Mouse (Mus musculus) embryo, embryonic 11.5 days (tissue): Measurements from ENCODE around the gene Stat2.
"Not testable (repeated sequence)": the region's sequence is repeated elsewhere in the genome, so short reads cannot be mapped to it uniquely, and the experiment has no call there.

ENCODE experiments used
- DNase-seq: peaks from one replicate; pipeline ENCODE4 v3.0.0-alpha.2; 2012; ENCODE audit warnings: low read depth, low spot score

Stat2 gene

DNA sequence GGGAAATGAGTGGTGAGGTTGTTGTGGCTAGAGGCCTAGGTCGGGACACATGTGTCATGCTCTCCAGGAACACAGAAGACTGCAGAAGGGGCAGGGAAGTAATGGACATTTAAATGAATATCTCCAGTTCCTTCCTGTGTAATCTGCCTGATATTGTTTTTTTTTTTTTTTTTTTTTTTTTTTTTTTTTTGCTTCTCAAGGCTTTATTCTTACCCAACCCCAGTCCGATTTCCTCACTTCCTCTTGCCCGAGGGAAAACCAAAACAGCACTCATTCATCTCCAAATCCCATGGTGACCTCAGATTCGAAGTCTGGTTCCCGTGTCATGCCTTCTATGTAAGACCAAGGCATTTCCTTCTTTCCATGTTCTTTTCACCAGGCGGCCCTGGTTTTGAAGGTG is 27.9 kb downstream of the Stat2 start:
- DNase-seq: no peak

GRCm38 (mm10) chr10:128298702-128299171 is 28.4 kb downstream of the Stat2 start, which contains the start of gene Il23a:
Gene Il23a (minus strand): TSS chr10:128298752.
- DNase-seq: no peak

DNA sequence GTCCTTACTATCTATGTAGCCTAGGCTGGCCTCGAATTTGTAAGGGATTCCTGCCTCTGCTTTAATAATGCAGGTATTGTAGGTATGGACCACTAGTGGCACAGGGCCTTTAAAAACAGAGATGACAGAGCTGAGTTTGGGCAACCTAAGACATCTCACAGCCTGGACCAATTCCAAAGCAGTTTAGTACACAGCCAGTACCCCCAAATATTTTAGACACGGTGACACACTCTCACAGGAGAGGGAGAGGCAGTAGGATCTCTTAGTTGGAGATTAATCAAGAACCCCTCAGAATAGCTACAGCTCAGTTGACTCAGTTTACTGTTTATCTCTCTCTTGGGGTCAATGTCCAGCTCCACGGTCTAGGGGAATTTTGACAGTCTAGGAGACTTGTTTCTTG is 32.0 kb downstream of the Stat2 start:
- no peak for DNase-seq

GRCm38 (mm10) chr10:128302785-128303125 is 32.4 kb downstream of the Stat2 start:
- no peak for DNase-seq

DNA sequence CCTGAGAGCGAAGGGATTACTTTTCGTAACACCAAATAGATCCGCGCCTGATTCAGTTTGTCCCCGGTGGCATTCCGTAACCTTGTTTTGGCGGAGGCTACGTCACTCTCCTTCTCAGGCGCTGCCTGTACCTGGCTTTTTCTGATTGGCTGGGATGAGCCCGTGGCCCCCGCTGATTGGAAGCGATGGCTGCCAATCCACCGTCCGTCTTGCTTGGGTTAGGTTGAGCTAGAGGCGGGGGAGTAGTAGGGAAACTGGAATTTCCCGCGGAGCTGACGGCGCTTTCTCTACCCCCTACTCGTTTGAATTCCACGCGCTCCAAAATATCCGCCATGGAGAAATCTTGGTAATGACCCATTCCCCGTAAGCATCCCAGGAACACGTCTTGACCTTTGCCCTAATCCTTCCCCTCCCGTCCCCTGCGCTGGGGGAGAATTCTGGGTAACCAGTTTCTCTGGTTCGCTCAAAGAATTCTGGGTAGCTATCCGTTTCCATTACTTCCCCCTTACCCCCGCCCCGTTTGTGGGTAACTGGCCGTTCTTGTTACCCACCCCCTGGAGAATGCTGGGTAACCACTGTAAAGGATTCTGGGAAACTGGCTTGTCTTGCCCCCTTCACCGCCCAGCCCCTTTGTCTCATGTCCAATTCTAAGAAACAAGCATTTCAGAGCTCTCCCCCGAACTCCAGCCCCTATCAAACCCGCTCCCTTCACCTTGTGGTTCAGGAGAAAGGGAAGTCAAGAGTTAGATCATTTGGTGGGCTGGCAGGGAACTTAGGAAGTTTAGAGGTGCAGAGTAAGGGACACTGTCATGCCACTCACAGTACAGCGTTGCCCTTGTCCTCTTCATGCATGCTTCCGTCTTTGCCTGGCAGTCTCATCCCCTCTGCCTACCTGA is 33.0 kb downstream of the Stat2 start, which contains the start of gene Pan2:
Pan2 (plus strand) TSS at position 210 of the 896 bp plus-strand sequence.
- peak; percentile 99 for DNase-seq

- no peak for DNase-seq
Measured at GRCm38 (mm10) chr10:128309654-128310053, 39.3 kb downstream of the Stat2 start.

DNA sequence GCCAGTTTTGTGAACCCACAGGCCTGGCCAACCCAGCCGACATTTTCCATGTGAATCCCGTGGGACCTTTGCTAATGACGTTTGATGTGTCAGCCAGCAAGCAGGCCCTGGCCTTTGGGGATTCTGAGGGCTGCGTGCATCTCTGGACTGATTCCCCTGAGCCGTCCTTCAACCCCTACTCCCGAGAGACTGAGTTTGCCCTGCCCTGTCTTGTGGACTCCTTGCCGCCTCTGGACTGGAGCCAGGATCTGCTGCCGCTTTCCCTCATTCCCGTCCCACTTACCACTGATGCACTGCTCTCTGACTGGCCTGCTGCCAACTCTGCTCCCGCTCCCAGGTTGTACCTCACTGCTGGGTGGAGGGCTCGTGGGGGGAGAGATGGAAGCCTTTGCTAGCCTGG is 39.8 kb downstream of the Stat2 start:
- DNase-seq: no peak

DNA sequence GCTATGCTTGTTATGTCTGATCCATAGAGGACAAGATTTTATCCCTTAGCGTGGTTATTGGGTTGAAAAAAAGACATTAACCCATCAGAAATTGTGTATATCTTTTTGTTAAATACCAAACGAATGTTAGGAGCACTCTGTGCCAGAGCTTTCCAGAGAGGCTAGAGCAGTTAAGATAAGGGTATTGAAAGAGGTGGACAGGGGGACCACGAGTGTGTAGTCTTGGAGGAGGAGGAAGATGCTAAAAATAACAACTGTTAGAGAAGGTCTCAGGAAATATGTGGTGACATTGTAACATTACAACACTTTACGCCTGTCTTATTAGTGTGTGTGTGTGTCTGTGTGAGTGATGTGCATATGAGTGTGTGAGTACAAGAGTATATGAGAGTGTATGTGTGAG is 40.5 kb downstream of the Stat2 start:
- no peak for DNase-seq

GRCm38 (mm10) chr10:128315578-128315977 is 45.2 kb downstream of the Stat2 start:
- no peak for DNase-seq

GRCm38 (mm10) chr10:128321641-128322040 is 51.3 kb downstream of the Stat2 start:
- no peak for DNase-seq

- DNase-seq: peak; percentile 89
Measured at GRCm38 (mm10) chr10:128322141-128323108, 52.1 kb downstream of the Stat2 start, which contains the start of gene Cnpy2. Gene Cnpy2 (plus strand): TSS chr10:128322459.

- no peak for DNase-seq
Measured at GRCm38 (mm10) chr10:128323516-128323915, 53.2 kb downstream of the Stat2 start.

GRCm38 (mm10) chr10:128326825-128327224 is 56.5 kb downstream of the Stat2 start:
- DNase-seq: no peak

- no peak for DNase-seq
Measured at GRCm38 (mm10) chr10:128327610-128328009, 57.3 kb downstream of the Stat2 start.

- not testable (repeated sequence) for DNase-seq
Measured at GRCm38 (mm10) chr10:128332358-128333249, 62.2 kb downstream of the Stat2 start.

GRCm38 (mm10) chr10:128335582-128335981 is 65.2 kb downstream of the Stat2 start:
- DNase-seq: peak; percentile 61

DNA sequence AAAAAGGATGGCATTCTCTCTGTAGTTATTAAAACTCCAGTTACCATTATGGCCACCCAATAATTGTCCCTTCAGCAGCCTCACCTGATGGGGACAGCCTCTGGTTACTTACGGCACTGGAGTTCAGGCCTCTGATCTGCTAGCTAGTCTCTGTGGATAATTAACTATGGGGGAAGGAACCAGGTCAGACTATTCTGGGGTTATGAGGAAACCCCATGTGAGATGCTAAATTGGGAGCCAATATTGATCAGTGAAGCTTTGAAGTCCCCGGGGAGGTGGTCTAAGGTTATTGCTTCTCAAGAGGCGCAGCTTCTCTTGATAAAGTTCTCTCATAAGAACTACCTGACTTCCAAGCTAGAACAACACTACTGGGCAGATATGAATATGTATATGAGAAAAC is 65.8 kb downstream of the Stat2 start:
- DNase-seq: no peak

- DNase-seq: no peak
Measured at GRCm38 (mm10) chr10:128336597-128336996, 66.2 kb downstream of the Stat2 start.

GRCm38 (mm10) chr10:128337306-128338181 is 67.2 kb downstream of the Stat2 start, which contains the start of gene Cs:
Gene Cs (plus strand): TSS chr10:128337734.
- peak; percentile 95 for DNase-seq

GRCm38 (mm10) chr10:128338415-128338814 is 68.1 kb downstream of the Stat2 start:
- no peak for DNase-seq
